Mouse (Mus musculus) cortical plate, adult 2 months (tissue): Measurements from ENCODE around the gene Terb2.

Experiments used
- CTCF ChIP-seq: fragments of 200-500 bp; IDR thresholded peaks from 2 replicates; pipeline ENCODE4 v1.5.1; 2011; ENCODE audit warnings: mild to moderate bottlenecking, control low read depth, low read length; ENCODE audit not compliant: insufficient read depth; ENCODE audit errors: extremely low read depth
- POLR2A ChIP-seq: fragments of 200-500 bp; IDR thresholded peaks from 2 replicates; pipeline ENCODE4 v1.6.1; 2011; ENCODE audit warnings: mild to moderate bottlenecking, low read length, control low read depth; ENCODE audit not compliant: insufficient read depth; ENCODE audit errors: extremely low read depth

GRCm38 (mm10) chr2:122161542-122161941 is 24.5 kb upstream of the Terb2 start:
- no peak for TF ChIP-seq POLR2A
- no peak for TF ChIP-seq CTCF
